Mouse (Mus musculus) embryo, embryonic 11.5 days (tissue): ENCODE measurements around the gene Dusp13.

ENCODE experiments used
- DNase-seq: peaks from one replicate; pipeline ENCODE4 v3.0.0-alpha.2; 2012; ENCODE audit warnings: low read depth, low spot score

The Dusp13 gene

DNA sequence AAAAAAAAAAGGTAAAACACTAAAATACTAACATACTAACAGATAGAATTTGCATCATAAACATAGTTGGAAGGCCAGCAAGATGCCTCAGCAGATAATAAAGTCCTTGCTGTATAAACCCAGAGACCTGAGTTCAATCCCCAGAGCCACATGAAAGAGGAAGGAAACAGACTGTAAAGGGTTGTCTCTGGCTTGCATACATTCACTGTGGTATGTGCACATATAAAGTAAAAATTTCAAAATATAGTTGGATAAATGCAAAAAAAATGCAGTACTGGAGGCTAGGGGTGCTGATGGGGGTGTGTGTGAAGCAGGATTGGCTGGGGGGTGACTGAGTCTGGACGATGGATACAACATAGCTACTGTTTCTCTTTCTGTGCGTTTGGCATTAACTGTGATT, 45.5 kb downstream of the Dusp13 start:
- no peak for DNase-seq

DNA sequence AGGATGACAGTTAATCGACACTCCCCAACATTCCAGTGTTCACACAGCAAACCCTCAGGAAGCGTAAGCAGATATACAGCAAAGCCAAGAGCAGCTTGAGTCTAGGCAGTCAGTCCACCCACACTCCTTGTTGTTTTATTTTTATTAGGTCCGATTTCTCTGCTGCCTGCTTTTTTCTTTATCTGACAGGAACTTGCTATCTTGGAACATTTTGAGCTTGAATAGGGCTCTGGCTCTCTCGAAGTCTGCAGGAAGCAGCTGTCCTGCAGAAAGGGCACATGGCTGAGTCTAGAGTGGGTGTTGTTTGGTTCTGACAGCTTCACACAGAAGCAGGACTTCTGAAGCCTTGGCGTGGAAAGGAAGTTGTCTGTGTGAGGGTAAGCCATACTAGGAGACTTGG, 47.7 kb downstream of the Dusp13 start:
- no peak for DNase-seq

DNA sequence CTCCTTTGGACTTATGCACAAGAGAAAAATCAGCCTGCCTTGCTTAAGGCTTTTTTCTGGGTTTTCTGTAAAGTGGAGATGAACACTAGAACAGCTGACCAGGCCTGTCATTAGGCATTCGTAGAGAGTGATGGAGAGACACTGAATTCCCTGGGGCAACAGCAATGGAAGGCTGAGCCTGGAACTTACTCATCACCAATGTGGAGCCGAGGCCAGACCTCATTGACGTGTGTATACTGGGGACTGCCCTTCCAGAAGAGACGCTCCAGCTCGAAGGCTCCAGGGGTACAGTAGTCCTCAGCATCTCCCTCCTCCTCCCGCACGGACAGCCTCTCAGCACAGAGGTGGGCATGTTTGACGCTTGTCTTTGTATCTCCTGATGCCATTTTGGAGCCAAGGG, 48.3 kb downstream of the Dusp13 start:
- DNase-seq = no peak

DNA sequence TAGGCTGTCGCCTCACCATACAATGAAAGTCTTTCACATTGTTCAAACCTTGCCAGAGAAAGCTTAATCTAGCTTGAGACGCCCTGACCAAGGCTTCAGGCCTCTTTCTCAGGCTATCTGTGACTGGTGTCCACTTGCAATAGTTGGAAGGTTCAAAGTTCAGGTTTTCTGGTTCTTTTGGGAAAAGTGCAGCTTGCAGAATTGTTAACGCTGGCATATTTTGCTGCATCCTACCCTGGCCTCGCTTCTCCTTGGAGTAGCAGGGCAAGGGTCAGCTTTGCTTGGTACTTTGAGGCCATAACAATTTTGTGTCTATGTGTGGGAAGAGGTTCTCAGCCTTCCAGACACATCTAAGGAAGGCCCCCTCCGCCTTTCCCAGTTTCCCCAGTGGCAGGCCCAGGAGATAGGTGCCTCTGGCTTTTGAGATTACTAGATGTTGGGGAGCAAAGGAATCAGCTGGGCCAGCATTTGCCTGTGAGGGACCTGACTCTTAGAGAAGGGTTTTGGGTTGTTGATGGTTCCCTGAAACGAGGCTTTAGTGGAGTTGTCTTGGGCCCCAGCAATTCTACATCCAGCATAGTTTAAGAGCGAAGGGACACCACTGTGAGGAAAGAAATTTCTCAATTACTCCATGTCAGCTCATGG, 54.7 kb downstream of the Dusp13 start:
- no peak for DNase-seq

DNA sequence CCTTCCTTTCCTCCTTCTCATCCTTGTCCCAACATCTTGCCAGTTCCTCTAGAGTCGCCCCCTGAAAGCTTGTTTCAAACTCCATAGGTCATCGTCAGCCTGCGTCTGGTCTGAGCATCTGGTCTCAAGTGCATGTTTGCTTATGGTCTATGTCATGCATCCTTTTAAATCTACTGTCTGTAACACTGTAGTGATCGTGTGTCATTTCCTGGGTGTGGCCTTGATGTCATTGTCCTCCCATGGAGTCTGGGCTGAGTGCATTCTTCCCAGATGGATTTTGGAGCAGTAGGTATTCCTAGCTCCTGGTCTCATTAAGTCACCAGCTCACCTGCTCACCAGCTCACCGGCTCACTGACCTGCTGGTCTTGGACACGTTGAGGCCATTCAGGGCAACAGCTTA, 56.0 kb downstream of the Dusp13 start:
- no peak for DNase-seq

DNA sequence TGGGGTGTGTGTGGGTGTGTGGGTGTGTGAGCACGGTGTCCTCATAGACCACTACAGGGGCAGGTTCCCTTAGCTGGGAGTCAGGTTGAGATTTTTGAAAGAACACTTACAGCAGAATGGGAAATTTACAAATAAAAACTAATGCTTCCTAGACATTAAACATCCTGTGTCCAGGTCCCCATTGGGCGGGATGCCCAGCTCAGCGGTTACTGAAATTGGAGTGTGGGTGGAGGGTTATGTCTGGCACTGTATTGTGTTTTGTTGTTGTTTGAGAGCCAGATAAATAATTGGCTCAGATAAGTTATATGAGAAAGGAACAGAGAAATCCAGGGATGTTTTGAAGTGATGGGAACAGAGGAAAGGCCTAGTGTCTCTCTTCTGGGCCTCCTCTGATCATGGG, 59.9 kb downstream of the Dusp13 start:
- no peak for DNase-seq

DNA sequence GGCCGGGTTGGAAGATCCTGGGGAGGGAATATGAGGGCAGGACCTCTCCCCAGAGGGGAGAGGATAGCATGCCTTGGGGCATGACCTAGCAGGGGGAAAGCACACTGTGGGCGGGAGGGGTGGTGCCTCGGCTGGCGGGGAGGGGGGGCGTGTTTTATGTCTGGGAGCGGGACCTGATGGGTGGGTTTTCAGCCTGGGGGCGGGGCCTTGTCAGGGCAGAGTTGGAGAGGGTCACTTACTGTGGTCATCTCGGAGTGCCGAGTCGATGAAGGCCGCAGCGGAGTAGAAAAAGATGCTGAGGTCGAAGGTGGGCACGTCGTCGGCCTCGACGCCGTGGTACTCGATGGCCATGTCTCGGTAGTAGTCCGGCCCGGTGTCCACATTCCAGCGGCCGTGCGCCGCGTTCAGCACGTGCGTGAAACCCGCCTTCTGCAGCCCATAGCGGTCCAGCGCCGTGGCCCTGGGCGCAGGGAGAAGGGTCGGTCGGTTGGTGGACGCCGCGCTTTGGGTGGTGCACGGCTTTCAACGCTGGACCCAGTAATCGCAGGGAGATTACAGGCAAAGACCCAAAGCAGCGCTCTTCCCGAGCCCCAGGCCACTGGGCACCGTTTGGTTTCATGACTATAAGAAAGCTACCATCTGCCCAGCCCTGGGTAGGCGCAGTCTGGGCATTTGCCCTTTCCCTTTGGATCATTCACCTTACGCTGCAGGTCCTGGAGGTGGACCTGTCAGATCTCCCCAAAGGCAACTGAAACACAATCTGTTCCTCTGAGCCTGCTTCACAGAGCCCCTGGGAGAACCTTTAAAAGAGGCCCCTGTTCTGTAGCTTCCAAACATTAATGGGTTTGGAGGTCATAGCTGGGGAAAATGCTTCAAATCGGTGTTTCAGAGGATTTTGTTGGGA, 64.4 kb downstream of the Dusp13 start:
- DNase-seq = no peak

DNA sequence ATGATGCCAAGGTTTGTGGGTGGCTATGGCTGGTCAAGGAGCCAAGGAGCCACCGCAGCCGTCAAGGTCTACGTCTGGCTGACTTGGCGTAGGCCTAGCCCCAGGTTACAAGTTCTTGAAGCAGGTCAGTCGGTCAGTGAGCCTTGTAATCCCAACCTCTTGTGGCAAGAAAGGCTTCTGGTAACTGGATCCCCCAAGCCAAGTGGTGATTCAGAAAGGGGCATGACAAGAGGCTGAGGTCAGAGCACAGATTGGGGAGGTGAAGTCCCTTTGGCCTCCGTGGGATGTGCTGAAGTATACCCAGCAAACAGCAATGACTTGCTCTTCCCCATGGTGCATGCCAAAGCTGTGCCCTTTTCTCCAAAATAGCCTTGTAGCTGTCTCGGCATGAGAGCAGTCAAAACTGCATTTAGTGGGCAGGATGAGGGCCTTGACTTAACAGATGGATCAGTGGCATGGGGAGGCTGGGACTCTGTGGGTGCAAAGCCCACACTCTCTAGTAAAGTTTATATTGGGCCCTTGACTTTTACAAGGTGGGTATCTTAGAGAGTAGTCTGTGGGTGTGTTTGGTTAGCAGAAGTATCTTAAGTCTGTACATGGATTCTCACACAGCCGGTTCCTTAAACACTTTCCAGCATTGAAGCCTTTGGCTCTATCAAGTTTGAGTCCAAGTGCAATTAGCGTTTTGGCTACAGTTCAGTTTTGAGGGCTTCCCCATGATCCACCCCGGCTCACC, 65.4 kb downstream of the Dusp13 start:
- no peak for DNase-seq

DNA sequence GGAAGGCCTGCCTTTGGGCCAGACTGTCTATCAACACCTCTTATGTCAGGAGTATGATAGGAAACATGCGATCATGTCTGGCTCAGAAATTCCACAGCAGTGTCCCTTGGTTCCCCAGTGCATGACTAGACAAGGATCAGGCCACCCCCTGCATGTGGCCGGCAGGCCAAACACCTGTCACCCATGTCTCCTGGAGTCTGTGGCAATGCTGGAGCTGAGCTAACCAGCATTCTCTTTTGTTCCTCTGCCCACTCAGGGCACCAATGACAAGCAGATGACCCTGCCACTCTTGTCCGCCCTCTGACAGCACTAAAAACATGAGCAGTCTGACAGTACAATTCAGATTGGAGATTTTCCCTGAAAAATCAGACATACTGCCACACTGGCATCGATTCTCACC, 67.1 kb downstream of the Dusp13 start:
- DNase-seq = no peak
